Mouse (Mus musculus) limb, embryonic 11.5 days (tissue): Measurements from ENCODE around the gene Med24. TPM values are rescaled to one million over a fixed set of nuclear protein-coding genes. Genes with fewer than 3 reads are reported as not detected.

ENCODE experiments used
- ATAC-seq: fragments of 200-750 bp; cut with Nextera tagmentation; 2 replicates; pipeline ENCODE4 v1.8.0; 2017; ENCODE audit warnings: low read depth; ENCODE audit not compliant: insufficient number of reproducible peaks, low FRiP score, low TSS enrichment
- DNase-seq: peaks from one replicate; pipeline ENCODE4 v3.0.0-alpha.2; 2015; ENCODE audit warnings: low spot score
- H3K27ac ChIP-seq: fragments of 300-500 bp; sonication (generic); replicated peaks from 2 replicates; pipeline ENCODE4 v1.5.1; 2014; ENCODE audit warnings: low read depth, mild to moderate bottlenecking, low read length
- H3K27me3 ChIP-seq: fragments of 300-500 bp; sonication (generic); 2 replicates; pipeline ENCODE4 v1.6.1; 2014; ENCODE audit warnings: mild to moderate bottlenecking, low read length, mixed read lengths; ENCODE audit not compliant: control insufficient read depth, insufficient read depth
- H3K36me3 ChIP-seq: fragments of 300-500 bp; sonication (generic); 2 replicates; pipeline ENCODE4 v1.6.1; 2014; ENCODE audit warnings: mild to moderate bottlenecking, low read length, moderate library complexity, mixed read lengths; ENCODE audit not compliant: control insufficient read depth, insufficient read depth
- H3K4me1 ChIP-seq: fragments of 300-500 bp; sonication (generic); 2 replicates; pipeline ENCODE4 v1.6.1; 2014; ENCODE audit warnings: low read length, mixed read lengths; ENCODE audit not compliant: control insufficient read depth, insufficient read depth
- H3K4me2 ChIP-seq: fragments of 300-500 bp; sonication (generic); 2 replicates; pipeline ENCODE4 v1.6.1; 2014; ENCODE audit warnings: low read depth, mild to moderate bottlenecking, moderate library complexity; ENCODE audit not compliant: severe bottlenecking
- H3K4me3 ChIP-seq: fragments of 300-500 bp; sonication (generic); 2 replicates; pipeline ENCODE4 v1.5.1; 2014; ENCODE audit warnings: low read depth, low read length
- H3K9ac ChIP-seq: fragments of 300-500 bp; sonication (generic); 2 replicates; pipeline ENCODE4 v1.6.1; 2014; ENCODE audit warnings: mild to moderate bottlenecking, low read length
- H3K9me3 ChIP-seq: fragments of 300-500 bp; sonication (generic); 2 replicates; pipeline ENCODE4 v1.6.1; 2016; ENCODE audit warnings: low read length; ENCODE audit not compliant: control insufficient read depth
- WGBS: fragments of 180-500 bp; shearing (Covaris S2); extraction: QIAGEN DNeasy Blood & Tissue Kit; methylation state at CpG from one replicate; pipeline ENCODE4 v1.1.7; 2014; 5-methylcytosine and 5-hydroxymethylcytosine counted together
- polyA plus RNA-seq: library from polyadenylated mRNA; unstranded; fragments of >200 nt; fragmentation: Nextera tagmentation; extraction: Ambion mirVana; gene quantifications from 2 replicates; pipeline ENCODE4 v1.2.1, GENCODE M21; 2014

Gene Med24
- polyA plus RNA-seq, 1 experiment from 2014 or later = 68.0 TPM

- ATAC-seq = no peak
- WGBS = 86% methylated on average over 4 of the region's 4 CpGs
- Histone ChIP-seq H3K9me3 (no peaks in the 10 kb centered on the region), H3K27ac (no peak overlapping the region), H3K27me3 (no peaks in the 10 kb centered on the region), H3K36me3 (peaks cover 10% of the 10 kb centered on the region), H3K9ac (no peak overlapping the region), H3K4me2 (no peak overlapping the region), H3K4me1 (peaks cover 6% of the 10 kb centered on the region), H3K4me3 (no peak overlapping the region)
- no peak for DNase-seq
These were observed 32.7 kb upstream of the Med24 start for GRCm38 (mm10) chr11:98761939-98762338.

DNA sequence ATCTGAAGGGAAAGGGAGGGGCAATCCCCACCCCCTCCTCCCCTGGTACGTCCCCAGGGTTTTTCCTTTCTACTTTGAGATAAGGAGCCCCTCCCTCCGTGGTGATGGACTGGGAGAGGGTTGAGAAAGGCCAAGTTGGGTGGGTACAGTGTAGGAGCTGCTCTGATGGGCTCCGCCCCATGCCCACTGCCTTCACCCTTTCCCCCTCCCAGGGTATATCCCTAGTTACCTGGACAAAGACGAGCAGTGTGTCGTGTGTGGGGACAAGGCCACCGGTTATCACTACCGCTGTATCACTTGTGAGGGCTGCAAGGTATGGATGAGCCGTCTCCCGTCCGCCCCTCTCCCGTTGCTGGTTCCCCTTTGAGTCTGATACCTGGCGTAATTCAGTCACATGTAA lies 27.5 kb upstream of the Med24 start:
- peaks cover 11% of the 10 kb centered on the region for H3K4me1 ChIP-seq
- no peak overlapping the region for H3K9ac ChIP-seq
- no peak overlapping the region for H3K4me2 ChIP-seq
- no peak for DNase-seq
- no peaks in the 10 kb centered on the region for H3K27me3 ChIP-seq
- H3K9me3 ChIP-seq = no peaks in the 10 kb centered on the region
- no peak for ATAC-seq
- WGBS = 88% methylated on average over 12 of the region's 12 CpGs
- no peak overlapping the region for H3K27ac ChIP-seq
- peaks cover 4% of the 10 kb centered on the region; the same call in 1 of the 2 replicates for H3K36me3 ChIP-seq
- no peak overlapping the region for H3K4me3 ChIP-seq

DNA sequence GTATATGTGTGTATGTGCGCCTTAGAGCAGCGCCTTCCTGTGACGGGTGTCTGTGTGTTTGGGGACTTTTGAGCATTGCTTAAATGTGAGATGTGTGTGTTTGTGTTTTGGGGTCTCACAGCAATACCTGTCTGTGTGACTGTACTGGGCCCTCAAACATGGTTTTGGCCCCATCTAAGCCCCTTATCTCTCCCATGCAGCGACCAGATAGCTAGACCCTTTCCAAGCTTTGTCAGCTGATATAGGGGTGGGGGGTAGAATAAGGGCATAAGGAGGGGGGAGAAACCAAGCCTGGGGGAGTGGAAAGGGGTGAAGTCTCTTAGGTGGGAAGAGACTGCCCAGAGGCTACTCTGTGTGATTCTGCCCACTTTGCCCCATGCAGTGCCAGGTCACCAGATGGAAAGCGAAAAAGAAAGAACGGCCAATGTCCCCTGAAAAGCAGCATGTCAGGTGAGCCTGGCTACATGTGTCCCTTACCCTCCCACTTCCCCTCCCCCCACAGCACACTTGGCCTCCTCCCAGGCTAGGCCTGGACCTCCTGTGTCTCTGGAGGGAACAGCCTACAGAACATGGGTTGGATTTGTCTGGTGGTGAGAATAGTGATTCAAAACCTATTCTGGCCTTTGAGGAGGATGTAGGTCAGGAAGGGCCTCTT lies 26.6 kb upstream of the Med24 start:
- H3K4me3 ChIP-seq = no peak overlapping the region
- no peaks in the 10 kb centered on the region for H3K27me3 ChIP-seq
- no peak overlapping the region for H3K9ac ChIP-seq
- WGBS = 94% methylated on average over 6 of the region's 6 CpGs
- H3K4me1 ChIP-seq = peaks cover 14% of the 10 kb centered on the region
- no peak overlapping the region for H3K27ac ChIP-seq
- ATAC-seq = no peak
- DNase-seq = no peak
- no peaks in the 10 kb centered on the region for H3K9me3 ChIP-seq
- peaks cover 4% of the 10 kb centered on the region; the same call in 1 of the 2 replicates for H3K36me3 ChIP-seq
- H3K4me2 ChIP-seq = no peak overlapping the region

- peaks cover 2% of the 10 kb centered on the region; the same call in 1 of the 2 replicates for H3K36me3 ChIP-seq
- H3K4me2 ChIP-seq = no peak overlapping the region
- WGBS = 26% methylated on average over 7 of the region's 7 CpGs
- H3K9ac ChIP-seq = no peak overlapping the region
- H3K4me1 ChIP-seq = peaks cover 22% of the 10 kb centered on the region
- H3K4me3 ChIP-seq = no peak overlapping the region
- H3K27ac ChIP-seq = no peak overlapping the region
- peak; percentile 87 for DNase-seq
- H3K27me3 ChIP-seq = no peaks in the 10 kb centered on the region
- peak; percentile 14; the same call in 1 of the 2 replicates for ATAC-seq
- H3K9me3 ChIP-seq = no peaks in the 10 kb centered on the region
These were observed 25.5 kb upstream of the Med24 start for GRCm38 (mm10) chr11:98754621-98755181.

DNA sequence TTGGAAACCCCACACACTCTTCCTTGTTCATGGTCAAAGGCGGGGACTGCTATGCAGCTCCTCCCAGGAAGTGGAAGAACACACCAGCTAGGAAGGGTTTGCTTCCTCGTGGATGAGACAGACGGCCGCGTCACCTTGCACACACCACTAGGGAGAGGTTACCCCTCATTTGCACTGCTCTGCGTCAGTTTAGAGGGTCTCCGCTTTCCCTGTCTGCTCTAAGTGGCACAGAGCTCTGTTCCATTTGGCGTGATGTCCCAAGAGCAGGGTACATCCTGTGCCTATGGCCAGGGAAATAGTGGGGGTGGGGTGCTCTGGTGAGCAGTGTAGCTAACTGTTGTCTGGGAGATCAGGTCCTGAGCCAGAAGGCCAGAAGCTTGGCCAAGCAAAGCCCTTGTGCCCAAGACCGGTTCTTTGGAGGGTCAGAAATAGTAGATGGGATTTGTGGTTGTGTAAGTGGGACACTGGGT lies 25.0 kb upstream of the Med24 start:
- Histone ChIP-seq H3K36me3 (peaks cover 2% of the 10 kb centered on the region; the same call in 1 of the 2 replicates), H3K9me3 (no peaks in the 10 kb centered on the region), H3K4me1 (peaks cover 26% of the 10 kb centered on the region), H3K4me3 (no peak overlapping the region), H3K4me2 (no peak overlapping the region), H3K27ac (no peak overlapping the region), H3K27me3 (no peaks in the 10 kb centered on the region), H3K9ac (no peak overlapping the region)
- ATAC-seq = no peak
- no peak for DNase-seq
- WGBS = 73% methylated on average over 9 of the region's 9 CpGs

GRCm38 (mm10) chr11:98753264-98753663 lies 24.0 kb upstream of the Med24 start:
- Histone ChIP-seq H3K9ac (no peak overlapping the region), H3K36me3 (peaks cover 2% of the 10 kb centered on the region; the same call in 1 of the 2 replicates), H3K4me3 (no peak overlapping the region), H3K27ac (no peak overlapping the region), H3K27me3 (no peaks in the 10 kb centered on the region), H3K9me3 (no peaks in the 10 kb centered on the region), H3K4me1 (peaks cover 35% of the 10 kb centered on the region), H3K4me2 (no peak overlapping the region)
- 92% methylated on average over 5 of the region's 5 CpGs for WGBS
- ATAC-seq = no peak
- no peak for DNase-seq

GRCm38 (mm10) chr11:98752562-98753140 lies 23.4 kb upstream of the Med24 start:
- Histone ChIP-seq H3K4me2 (no peak overlapping the region), H3K4me1 (peaks cover 41% of the 10 kb centered on the region), H3K9ac (no peak overlapping the region), H3K27me3 (no peaks in the 10 kb centered on the region), H3K27ac (no peak overlapping the region), H3K36me3 (peaks cover 2% of the 10 kb centered on the region; the same call in 1 of the 2 replicates), H3K9me3 (no peaks in the 10 kb centered on the region), H3K4me3 (no peak overlapping the region)
- DNase-seq = no peak
- WGBS = 92% methylated on average over 10 of the region's 10 CpGs
- no peak for ATAC-seq

DNA sequence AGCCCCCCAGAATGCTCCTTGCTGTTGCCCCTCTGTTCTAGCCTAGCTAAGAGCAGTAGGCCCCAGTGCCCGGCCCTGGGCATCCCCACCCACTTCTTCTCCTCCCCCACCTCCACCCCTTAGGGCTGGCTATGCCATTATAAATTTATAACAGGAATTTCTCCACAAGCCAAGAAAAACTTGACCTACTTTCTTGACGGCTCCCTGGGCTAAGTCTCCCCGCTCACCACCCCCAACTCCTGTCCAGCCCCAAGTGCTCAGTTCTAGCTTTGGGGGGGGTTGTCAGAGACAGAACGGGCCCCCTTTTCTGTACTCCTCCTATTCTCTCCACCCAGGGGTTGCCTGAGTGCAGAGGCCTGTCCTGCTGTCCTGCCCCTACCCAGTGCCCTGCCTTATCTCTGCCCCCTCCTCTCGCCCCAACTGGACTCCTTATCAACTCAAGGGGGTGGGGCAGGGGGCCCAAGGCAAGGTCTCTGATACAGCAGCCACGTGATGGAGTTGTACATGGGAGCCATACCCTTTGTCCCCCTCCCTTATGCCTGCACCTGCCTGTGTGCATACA lies 22.1 kb upstream of the Med24 start:
- Histone ChIP-seq H3K4me3 (no peak overlapping the region), H3K36me3 (peaks cover 2% of the 10 kb centered on the region; the same call in 1 of the 2 replicates), H3K4me1 (peaks cover 53% of the 10 kb centered on the region), H3K27me3 (no peaks in the 10 kb centered on the region), H3K4me2 (no peak overlapping the region), H3K9ac (no peak overlapping the region), H3K27ac (no peak overlapping the region), H3K9me3 (no peaks in the 10 kb centered on the region)
- no peak for ATAC-seq
- DNase-seq = no peak
- WGBS = 53% methylated on average over 6 of the region's 6 CpGs
